Mouse (Mus musculus) layer of hippocampus, adult 9-11 months (tissue): Measurements from ENCODE around the gene Il22ra1.
A peak's percentile ranks its signal among the peaks of the same experiment; 100 is the strongest.

Source experiments
- DNase-seq: peaks from one replicate; pipeline ENCODE4 v3.0.0; 2022

Il22ra1 gene

GRCm38 (mm10) chr4:135772671-135773070, 44.7 kb downstream of the Il22ra1 start:
- DNase-seq: no peak

GRCm38 (mm10) chr4:135774496-135774895, 46.5 kb downstream of the Il22ra1 start:
- DNase-seq: no peak

- no peak for DNase-seq
Measured at GRCm38 (mm10) chr4:135776850-135777249, 48.9 kb downstream of the Il22ra1 start.

- no peak for DNase-seq
Measured at GRCm38 (mm10) chr4:135779661-135780060, 51.7 kb downstream of the Il22ra1 start.

- DNase-seq: no peak
Measured at GRCm38 (mm10) chr4:135780255-135780654, 52.3 kb downstream of the Il22ra1 start.

GRCm38 (mm10) chr4:135781304-135781703, 53.3 kb downstream of the Il22ra1 start:
- DNase-seq: no peak

- DNase-seq: no peak
Measured at GRCm38 (mm10) chr4:135786581-135786980, 58.6 kb downstream of the Il22ra1 start.

- DNase-seq: no peak
Measured at GRCm38 (mm10) chr4:135787271-135787670, 59.3 kb downstream of the Il22ra1 start.

GRCm38 (mm10) chr4:135789135-135789534, 61.2 kb downstream of the Il22ra1 start:
- no peak for DNase-seq

GRCm38 (mm10) chr4:135792821-135793220, 64.8 kb downstream of the Il22ra1 start:
- no peak for DNase-seq

GRCm38 (mm10) chr4:135797931-135798330, 70.0 kb downstream of the Il22ra1 start:
- DNase-seq: no peak

- DNase-seq: peak; percentile 72
Measured at GRCm38 (mm10) chr4:135801543-135801942, 73.6 kb downstream of the Il22ra1 start.
